Mouse (Mus musculus) cerebellum, postnatal 14 days (tissue): ENCODE measurements around the gene Ppp2r2d.

Experiments used
- DNase-seq, 2 experiments: peaks; one replicate each; pipeline ENCODE4 v3.0.0; 2021; ENCODE audit warnings: mixed read lengths in 2 of 2

Ppp2r2d gene

DNA sequence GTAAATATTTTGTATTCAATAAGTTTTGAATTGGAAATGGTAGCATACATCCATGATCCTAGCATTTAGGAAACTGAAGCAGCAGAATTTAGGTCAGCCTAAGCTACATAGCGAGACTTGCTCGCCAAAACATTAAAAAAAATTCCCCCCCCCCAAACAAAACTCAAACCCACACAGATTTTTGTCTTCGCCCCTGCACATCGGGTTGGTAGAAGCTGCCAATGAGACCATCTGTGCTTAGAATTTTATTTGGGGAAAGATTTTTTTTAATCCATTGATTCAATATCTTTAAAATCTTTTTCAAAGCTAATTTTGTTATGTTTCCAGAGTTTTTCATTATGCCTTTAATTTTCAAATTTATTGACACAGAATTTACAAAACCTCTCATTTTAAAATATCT lies 82.6 kb downstream of the Ppp2r2d start:
- DNase-seq, result no peak
